In the genomic region with DNA sequence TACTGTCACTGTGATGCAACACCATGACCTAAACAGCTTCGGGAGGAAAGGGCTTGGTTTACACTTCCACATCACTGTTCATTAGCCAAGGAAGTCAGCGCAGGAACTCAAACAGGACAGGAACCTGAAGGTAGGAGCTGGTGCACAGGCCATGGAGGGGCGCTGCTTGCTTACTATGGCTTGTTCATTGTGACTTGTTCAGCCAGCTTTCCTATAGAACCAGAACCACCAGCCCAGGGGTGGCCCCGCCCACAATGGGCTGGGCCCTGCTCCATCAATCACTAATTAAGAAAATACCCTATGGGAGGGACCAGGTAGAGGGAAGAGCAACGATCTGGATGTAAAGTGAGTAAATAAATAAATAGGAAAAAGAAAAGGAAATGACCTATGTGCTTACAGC, we compare ENCODE assay signal across 10 mouse cellular contexts. TPM values are rescaled to one million over a fixed set of nuclear protein-coding genes. Genes with fewer than 3 reads are reported as not detected.
DNase-seq lines count a peak whose midpoint lies in the region; ATAC-seq and TF ChIP-seq lines count a peak whose summit lies in the region.
"Had no signal": no experiment of that assay in that cellular context is flagged by ENCODE, and none has a peak within 500 bp of the region (broad histone marks: within the 10 kb centered on the region; RNA-seq: fewer than 3 reads in every experiment).

No protein-coding gene starts in this region.

- no peak for TF ChIP-seq POLR2A in kidney, adult 2 months (IDR thresholded peaks at IDR 0.05; ENCODE audit: low read depth, low read length)

- WGBS in kidney, adult 2 months: 19% methylated on average over 5 of the region's 5 CpGs
- 14% methylated on average over 5 of the region's 5 CpGs for WGBS in embryonic facial prominence, embryonic 14.5 days
- WGBS in liver, embryonic 11.5 days: 11% methylated on average over 5 of the region's 5 CpGs

- DNase-seq in CD4-positive, CD25-positive, alpha-beta regulatory T cell, adult 2 months (ENCODE audit: low read depth, low spot score): peak; percentile 20
- DNase-seq in kidney, adult 9 months: peak; percentile 17
- DNase-seq in kidney, adult 2 months: no peak
- DNase-seq in embryonic facial prominence, embryonic 14.5 days (ENCODE audit: low spot score): no peak
- no peak for DNase-seq in liver, embryonic 11.5 days (ENCODE audit: low spot score)
- no peak for DNase-seq in thymus, postnatal 10 days (ENCODE audit: low spot score in 2 of 2)
- DNase-seq in right cerebral cortex, postnatal 25 days: no peak
- DNase-seq: heart, postnatal 36 days had no signal

- H3K27me3 ChIP-seq in kidney, adult 2 months (replicated peaks; ENCODE audit: control insufficient read depth, insufficient read depth, low read length): no peaks in the 10 kb centered on the region
- peaks cover 9% of the 10 kb centered on the region; the same call in 1 of the 2 replicates for H3K27me3 ChIP-seq in embryonic facial prominence, embryonic 14.5 days (replicated peaks; ENCODE audit: control insufficient read depth, insufficient read depth, low read length)
- H3K27me3 ChIP-seq in liver, embryonic 11.5 days (replicated peaks; ENCODE audit: control insufficient read depth, insufficient read depth, low read length): no peaks in the 10 kb centered on the region

- H3K4me2 ChIP-seq in embryonic facial prominence, embryonic 14.5 days (ENCODE audit: low read depth, low read length): peak overlapping the region; percentile 7; the same call in 1 of the 2 replicates
- peak overlapping the region; percentile 67 for H3K4me2 ChIP-seq in liver, embryonic 11.5 days
- H3K4me2 ChIP-seq: embryonic facial prominence, embryonic 12.5 days had no signal

- ATAC-seq in CD4-positive, CD25-positive, alpha-beta regulatory T cell, adult 4 months: no peak
- no peak for ATAC-seq in embryonic facial prominence, embryonic 14.5 days (ENCODE audit: low read depth)
- 0 out of 2 replicates have a peak, but pooled peaks have one; percentile 15 for ATAC-seq in liver, embryonic 11.5 days (replicated peaks; ENCODE audit: low FRiP score)

- no peak overlapping the region for H3K9ac ChIP-seq in embryonic facial prominence, embryonic 14.5 days (ENCODE audit: low read depth, low read length)
- H3K9ac ChIP-seq in liver, embryonic 11.5 days (ENCODE audit: low read depth, low read length): no peak overlapping the region; the same call in 1 of the 2 replicates
- H3K9ac ChIP-seq: embryonic facial prominence, embryonic 12.5 days had no signal

- no peaks in the 10 kb centered on the region for H3K36me3 ChIP-seq in kidney, adult 2 months (ENCODE audit: control insufficient read depth, insufficient read depth, low read length)
- H3K36me3 ChIP-seq in embryonic facial prominence, embryonic 14.5 days (ENCODE audit: control insufficient read depth, insufficient read depth, low read length): no peaks in the 10 kb centered on the region
- no peaks in the 10 kb centered on the region for H3K36me3 ChIP-seq in liver, embryonic 11.5 days (ENCODE audit: control insufficient read depth, insufficient read depth, low read length)
- H3K36me3 ChIP-seq: embryonic facial prominence, embryonic 12.5 days had no signal

- TF ChIP-seq CTCF in kidney, adult 2 months (conservative IDR thresholded peaks at IDR 0.05; ENCODE audit: insufficient read depth, insufficient read length, low read depth, low read length): no peak

- H3K9me3 ChIP-seq in embryonic facial prominence, embryonic 14.5 days (ENCODE audit: control insufficient read depth, low read length): no peaks in the 10 kb centered on the region
- H3K9me3 ChIP-seq in liver, embryonic 11.5 days (ENCODE audit: control insufficient read depth, low read length): no peaks in the 10 kb centered on the region
- H3K9me3 ChIP-seq: embryonic facial prominence, embryonic 12.5 days had no signal

- no peak overlapping the region for H3K27ac ChIP-seq in kidney, adult 2 months (ENCODE audit: insufficient read depth, low read depth, low read length)
- no peak overlapping the region for H3K27ac ChIP-seq in embryonic facial prominence, embryonic 14.5 days (replicated peaks; ENCODE audit: low read depth, low read length)
- H3K27ac ChIP-seq in liver, embryonic 11.5 days (ENCODE audit: low read depth, low read length): no peak overlapping the region
- H3K27ac ChIP-seq: embryonic facial prominence, embryonic 12.5 days had no signal

- no peak overlapping the region for H3K4me3 ChIP-seq in kidney, adult 2 months (ENCODE audit: insufficient read depth, low read depth, low read length)
- peak overlapping the region; percentile 10; the same call in 1 of the 2 replicates for H3K4me3 ChIP-seq in embryonic facial prominence, embryonic 14.5 days (ENCODE audit: low read depth, low read length)
- H3K4me3 ChIP-seq in liver, embryonic 11.5 days (ENCODE audit: low read depth, low read length): peak overlapping the region; percentile 26
- H3K4me3 ChIP-seq: embryonic facial prominence, embryonic 12.5 days had no signal

- H3K4me1 ChIP-seq in kidney, adult 2 months (ENCODE audit: control insufficient read depth, insufficient read depth, low read length): peaks cover 5% of the 10 kb centered on the region; the same call in 1 of the 2 replicates
- peaks cover 11% of the 10 kb centered on the region for H3K4me1 ChIP-seq in embryonic facial prominence, embryonic 14.5 days (ENCODE audit: control insufficient read depth, insufficient read depth, low read length)
- H3K4me1 ChIP-seq in liver, embryonic 11.5 days (replicated peaks; ENCODE audit: control insufficient read depth, insufficient read depth, low read length): peaks cover 9% of the 10 kb centered on the region

RNA-seq across cellular contexts. Expression of a gene that starts 2.4 kb away (rescaled TPM):
- polyA plus RNA-seq in CD4-positive, CD25-positive, alpha-beta regulatory T cell, adult 4 months (2017; shearing (Covaris generic)): 10 to 100 TPM; 46.2 to 47.3 TPM
- polyA plus RNA-seq in kidney, adult 2 months (2012; rRNA removed): 22.0 and 23.0 TPM in 2 replicates
- 17.9 and 23.1 TPM in 2 replicates for polyA plus RNA-seq in embryonic facial prominence, embryonic 14.5 days (2014; fragmentation: Nextera tagmentation; extraction: Ambion mirVana)
- polyA plus RNA-seq in liver, embryonic 11.5 days (2014; fragmentation: Nextera tagmentation; extraction: Ambion mirVana): 22.3 and 23.4 TPM in 2 replicates

RNA-seq across cellular contexts. Expression of a gene that starts 3.9 kb away (rescaled TPM):
- 10 to 100 TPM; 11.0 to 15.5 TPM for polyA plus RNA-seq in CD4-positive, CD25-positive, alpha-beta regulatory T cell, adult 4 months (2017; shearing (Covaris generic))
- polyA plus RNA-seq in kidney, adult 2 months (2012; rRNA removed): 9.2 and 10.0 TPM in 2 replicates
- 2.7 and 3.2 TPM in 2 replicates for polyA plus RNA-seq in embryonic facial prominence, embryonic 14.5 days (2014; fragmentation: Nextera tagmentation; extraction: Ambion mirVana)
- polyA plus RNA-seq in liver, embryonic 11.5 days (2014; fragmentation: Nextera tagmentation; extraction: Ambion mirVana): 3.0 and 3.7 TPM in 2 replicates

RNA-seq across cellular contexts. Expression of a gene that starts 35.2 kb away (rescaled TPM):
- polyA plus RNA-seq in CD4-positive, CD25-positive, alpha-beta regulatory T cell, adult 4 months (2017; shearing (Covaris generic)): 100 to 1,000 TPM; 149 to 151 TPM
- polyA plus RNA-seq in kidney, adult 2 months (2012; rRNA removed): 34.5 and 40.7 TPM in 2 replicates
- polyA plus RNA-seq in embryonic facial prominence, embryonic 14.5 days (2014; fragmentation: Nextera tagmentation; extraction: Ambion mirVana): 36.6 and 42.8 TPM in 2 replicates
- 42.6 and 45.0 TPM in 2 replicates for polyA plus RNA-seq in liver, embryonic 11.5 days (2014; fragmentation: Nextera tagmentation; extraction: Ambion mirVana)

Comparison
In these comparisons a context has a peak if more than half of its experiments do, and no peak if none do; other contexts are left out.
1. DNase-seq: peak in CD4-positive, CD25-positive, alpha-beta regulatory T cell, adult 2 months (single experiment) and kidney, adult 9 months (single experiment); none in kidney, adult 2 months (single experiment), embryonic facial prominence, embryonic 14.5 days (single experiment), liver, embryonic 11.5 days (single experiment), thymus, postnatal 10 days (0 of 2) and right cerebral cortex, postnatal 25 days (single experiment).